Mouse (Mus musculus) thymus, adult 2 months (tissue): Measurements from ENCODE around the gene Clybl. TPM values are rescaled to one million over a fixed set of nuclear protein-coding genes. Genes with fewer than 3 reads are reported as not detected.

Experiments
- DNase-seq: peaks from one replicate; pipeline ENCODE4 v3.0.0; 2021
- H3K27ac ChIP-seq: fragments of 200-500 bp; 2 replicates; pipeline ENCODE4 v1.5.1; 2012; ENCODE audit warnings: low read length, control low read depth; ENCODE audit not compliant: control insufficient read depth, insufficient read depth
- H3K27me3 ChIP-seq: fragments of 200-500 bp; 2 replicates; pipeline ENCODE4 v1.6.1; 2012; ENCODE audit warnings: mild to moderate bottlenecking, low read length, moderate library complexity, mixed read lengths; ENCODE audit not compliant: control insufficient read depth, insufficient read depth
- H3K36me3 ChIP-seq: fragments of 200-500 bp; 2 replicates; pipeline ENCODE4 v1.6.1; 2012; ENCODE audit warnings: mild to moderate bottlenecking, low read length, moderate library complexity; ENCODE audit not compliant: control insufficient read depth, insufficient read depth
- H3K4me1 ChIP-seq: fragments of 200-500 bp; replicated peaks from 2 replicates; pipeline ENCODE4 v1.6.1; 2012; ENCODE audit warnings: low read length; ENCODE audit not compliant: control insufficient read depth, insufficient read depth
- H3K4me3 ChIP-seq: fragments of 200-500 bp; 2 replicates; pipeline ENCODE4 v1.5.1; 2012; ENCODE audit warnings: mild to moderate bottlenecking, low read length, control low read depth, moderate library complexity; ENCODE audit not compliant: control insufficient read depth, insufficient read depth
- CTCF ChIP-seq: fragments of 200-500 bp; IDR thresholded peaks from 2 replicates; pipeline ENCODE4 v1.5.1; 2012; ENCODE audit warnings: mild to moderate bottlenecking, control low read depth, low read length, moderate library complexity, borderline replicate concordance; ENCODE audit not compliant: control insufficient read depth, poor library complexity, insufficient read depth; ENCODE audit errors: extremely low read depth
- POLR2A ChIP-seq: fragments of 200-500 bp; IDR thresholded peaks from 2 replicates; pipeline ENCODE4 v1.6.1; 2012; ENCODE audit warnings: mild to moderate bottlenecking, low read length, control low read depth, moderate library complexity; ENCODE audit not compliant: control insufficient read depth, poor library complexity, insufficient read depth; ENCODE audit errors: extremely low read depth
- WGBS: fragments of 180-500 bp; shearing (Covaris S2); methylation state at CpG from one replicate; pipeline ENCODE4 v1.1.7; 2018; 5-methylcytosine and 5-hydroxymethylcytosine counted together
- polyA plus RNA-seq: library from polyadenylated mRNA; depleted of rRNA; stranded (reverse); fragments of >200 nt; gene quantifications from 2 replicates; pipeline ENCODE4 v1.2.3, GENCODE M21; 2012; rRNA removed

The Clybl gene
- polyA plus RNA-seq, 1 experiment: 5.5 TPM

- no peak overlapping the region for H3K4me3 ChIP-seq
- no peak for DNase-seq
- no peaks in the 10 kb centered on the region for H3K36me3 ChIP-seq
- H3K4me1 ChIP-seq: no peaks in the 10 kb centered on the region; the same call in 1 of the 2 replicates
- TF ChIP-seq POLR2A (no peak), CTCF (no peak)
- H3K27me3 ChIP-seq: peaks cover 12% of the 10 kb centered on the region
- WGBS: 17% methylated on average over 29 of the region's 29 CpGs
- H3K27ac ChIP-seq: no peak overlapping the region
These were observed 268.3 kb downstream of the Clybl start for GRCm38 (mm10) chr14:122449601-122450495.

GRCm38 (mm10) chr14:122450496-122451382 is 269.2 kb downstream of the Clybl start, which contains the start of gene Gm5089:
Gm5089 (minus strand) TSS chr14:122451115.
- H3K27ac ChIP-seq: no peak within 1 kb of the TSS
- H3K4me3 ChIP-seq: no peak within 1 kb of the TSS
- WGBS: 4% methylated on average over 59 of the region's 59 CpGs
- peaks cover 12% of the 10 kb centered on the region for H3K27me3 ChIP-seq
- DNase-seq: no peak
- no peaks in the 10 kb centered on the region; the same call in 1 of the 2 replicates for H3K4me1 ChIP-seq
- H3K36me3 ChIP-seq: no peaks in the 10 kb centered on the region
- TF ChIP-seq POLR2A (no peak), CTCF (no peak)

- H3K27me3 ChIP-seq: peaks cover 12% of the 10 kb centered on the region
- H3K4me1 ChIP-seq: no peaks in the 10 kb centered on the region; the same call in 1 of the 2 replicates
- WGBS: 79% methylated on average over 5 of the region's 5 CpGs
- DNase-seq: no peak
- no peak for TF ChIP-seq POLR2A
- no peak for TF ChIP-seq CTCF
- no peak overlapping the region for H3K27ac ChIP-seq
- H3K4me3 ChIP-seq: no peak overlapping the region
- H3K36me3 ChIP-seq: no peaks in the 10 kb centered on the region
These were observed 270.1 kb downstream of the Clybl start for GRCm38 (mm10) chr14:122451551-122452145.

Other genes starting within 250 kb of the Clybl start
- 10.1 and 10.3 TPM in 2 replicates for gene Gpr183, start 216.5 kb upstream of the Clybl start, polyA plus RNA-seq
- gene Timm8a2, start 147.0 kb upstream of the Clybl start, polyA plus RNA-seq: 0.38 and 0.43 TPM in 2 replicates
- gene Tm9sf2, start 74.7 kb upstream of the Clybl start, polyA plus RNA-seq: 161 and 179 TPM in 2 replicates